Mouse (Mus musculus) kidney, postnatal 10 days (tissue): ENCODE data around the gene B830017H08Rik.
A peak's percentile ranks its signal among the peaks of the same experiment; 100 is the strongest.

Source experiments
- DNase-seq: peaks from one replicate; pipeline ENCODE4 v3.0.0; 2021; ENCODE audit warnings: mixed read lengths

B830017H08Rik gene

DNA sequence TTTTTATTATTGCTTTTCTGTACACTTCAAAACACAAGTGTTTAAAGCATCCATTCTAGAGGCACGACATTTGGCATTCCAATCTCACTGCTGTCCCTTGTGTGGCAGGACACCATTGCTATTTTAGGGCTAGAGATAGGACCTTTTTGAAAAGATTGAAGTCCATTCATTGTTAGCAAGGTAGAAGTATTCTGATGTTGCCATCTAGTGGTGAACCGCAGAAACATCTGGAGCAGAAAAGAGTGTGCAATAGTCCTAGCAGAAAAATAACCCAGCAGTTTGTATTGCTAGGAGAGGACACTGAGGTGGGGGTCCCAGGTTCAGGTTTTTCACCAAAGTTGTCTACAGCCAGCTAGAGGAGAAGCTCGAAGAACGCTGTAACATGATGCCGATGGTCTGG is 20.8 kb upstream of the B830017H08Rik start:
- DNase-seq, result peak; percentile 64

DNA sequence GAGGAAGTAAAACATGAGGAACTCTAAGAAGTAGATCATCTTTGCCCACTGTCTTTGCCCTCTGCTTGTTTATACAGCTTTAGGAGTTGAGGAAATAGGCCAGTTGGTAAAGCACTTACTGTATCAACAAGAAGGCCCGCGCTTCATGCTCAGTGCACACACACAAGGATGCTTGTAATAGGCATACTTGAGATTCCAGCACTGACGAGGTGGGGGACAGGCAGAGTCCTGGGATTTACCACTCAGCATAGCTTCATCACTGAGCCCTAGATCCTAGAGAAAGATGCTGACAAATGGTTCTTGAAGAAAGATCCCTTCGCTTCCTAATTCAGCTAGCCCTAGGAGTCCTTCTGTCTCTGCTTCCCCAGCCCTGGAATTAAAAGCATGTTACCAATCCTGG is 19.7 kb upstream of the B830017H08Rik start:
- no peak for DNase-seq

DNA sequence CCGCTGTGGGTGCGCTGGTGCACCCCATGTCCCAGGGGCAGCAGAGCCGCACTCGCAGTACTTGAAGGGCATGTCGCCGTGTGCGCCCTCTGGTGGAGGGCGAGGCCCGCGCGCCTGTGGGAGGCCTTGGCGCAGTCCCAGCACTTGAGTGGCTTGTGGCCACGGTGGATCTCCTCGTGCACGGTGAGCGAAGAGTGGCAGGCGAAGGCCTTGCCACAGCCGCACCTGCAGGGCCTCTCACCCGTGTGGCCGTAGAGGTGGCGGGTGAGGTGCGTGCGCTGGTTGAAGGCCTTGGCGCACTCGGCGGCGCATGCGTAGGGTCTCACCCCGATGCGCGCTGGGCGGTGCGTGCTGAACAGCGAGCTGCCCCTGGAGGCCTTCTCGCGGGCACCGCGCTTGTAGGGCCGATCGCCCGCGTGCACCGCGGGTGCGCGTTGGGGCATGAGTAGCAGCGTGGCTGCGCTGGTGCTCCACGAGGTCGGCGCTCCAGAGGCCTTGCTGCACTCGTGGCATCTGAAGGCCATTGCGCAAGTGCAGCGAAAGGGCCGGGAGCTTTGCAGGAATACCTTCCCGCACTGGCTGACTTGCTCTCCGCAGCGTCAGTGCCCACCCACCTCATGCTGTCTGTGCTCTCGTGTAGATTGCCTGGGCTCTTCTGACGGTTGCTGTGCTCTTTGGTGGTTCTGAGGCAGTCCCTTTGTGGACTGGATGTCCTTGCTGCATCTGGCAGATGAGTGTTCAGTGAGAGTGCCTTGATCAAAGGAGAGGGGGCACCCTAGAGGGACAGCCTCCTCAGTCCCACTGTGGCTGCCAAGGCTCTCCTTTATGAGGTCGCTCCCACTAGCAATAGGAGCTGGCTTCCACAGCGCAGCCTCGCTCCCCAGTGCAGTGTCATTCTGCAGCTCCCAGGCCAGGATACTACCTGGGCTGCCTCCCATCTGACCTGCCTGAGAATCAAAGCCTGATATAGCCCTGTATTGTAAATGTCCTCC is 17.2 kb upstream of the B830017H08Rik start:
- DNase-seq, result peak; percentile 77

- DNase-seq, result no peak
Measured at GRCm38 (mm10) chr16:17816528-17816927, 16.4 kb upstream of the B830017H08Rik start.

DNA sequence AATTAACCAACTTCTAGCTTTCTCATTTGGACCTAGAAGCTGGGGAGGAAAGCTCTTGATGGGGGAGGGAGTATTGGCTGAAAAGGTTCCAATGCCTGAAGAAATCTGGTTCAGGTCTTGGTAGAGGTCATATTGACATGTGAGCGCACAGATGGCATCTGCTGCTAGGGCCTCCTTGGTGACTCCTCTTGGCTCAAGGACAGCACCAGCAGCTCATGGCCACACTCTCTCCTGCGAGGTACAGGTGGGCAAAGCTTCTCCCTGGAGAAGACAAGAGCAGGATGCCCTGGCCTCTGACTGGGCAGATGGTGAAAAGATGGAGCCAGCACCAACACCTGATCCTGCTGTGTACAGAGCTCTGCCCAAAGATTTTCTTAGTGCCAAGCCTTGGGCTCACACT is 6.4 kb upstream of the B830017H08Rik start:
- no peak for DNase-seq

GRCm38 (mm10) chr16:17828229-17828628 is 4.7 kb upstream of the B830017H08Rik start:
- no peak for DNase-seq

DNA sequence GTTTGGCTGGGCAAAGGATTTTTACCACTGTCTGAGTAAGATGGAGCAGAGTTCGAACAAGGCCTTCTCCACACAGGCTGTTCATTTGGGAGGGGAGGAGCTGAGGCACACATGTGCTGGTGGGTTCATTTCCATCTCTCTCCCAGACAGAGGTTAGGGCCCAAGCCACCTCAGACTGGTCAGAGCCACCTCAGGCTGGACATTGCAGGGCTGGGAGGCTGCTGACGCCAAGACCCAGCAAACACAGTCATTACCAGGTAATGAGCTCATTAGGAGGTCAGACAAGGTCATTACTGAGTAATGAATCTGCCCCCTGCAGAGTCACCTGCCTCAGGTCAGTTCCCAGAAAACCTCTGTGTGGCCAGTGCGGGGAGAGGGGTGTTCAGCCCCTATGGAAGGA is 4.1 kb upstream of the B830017H08Rik start:
- peak; percentile 68 for DNase-seq

DNA sequence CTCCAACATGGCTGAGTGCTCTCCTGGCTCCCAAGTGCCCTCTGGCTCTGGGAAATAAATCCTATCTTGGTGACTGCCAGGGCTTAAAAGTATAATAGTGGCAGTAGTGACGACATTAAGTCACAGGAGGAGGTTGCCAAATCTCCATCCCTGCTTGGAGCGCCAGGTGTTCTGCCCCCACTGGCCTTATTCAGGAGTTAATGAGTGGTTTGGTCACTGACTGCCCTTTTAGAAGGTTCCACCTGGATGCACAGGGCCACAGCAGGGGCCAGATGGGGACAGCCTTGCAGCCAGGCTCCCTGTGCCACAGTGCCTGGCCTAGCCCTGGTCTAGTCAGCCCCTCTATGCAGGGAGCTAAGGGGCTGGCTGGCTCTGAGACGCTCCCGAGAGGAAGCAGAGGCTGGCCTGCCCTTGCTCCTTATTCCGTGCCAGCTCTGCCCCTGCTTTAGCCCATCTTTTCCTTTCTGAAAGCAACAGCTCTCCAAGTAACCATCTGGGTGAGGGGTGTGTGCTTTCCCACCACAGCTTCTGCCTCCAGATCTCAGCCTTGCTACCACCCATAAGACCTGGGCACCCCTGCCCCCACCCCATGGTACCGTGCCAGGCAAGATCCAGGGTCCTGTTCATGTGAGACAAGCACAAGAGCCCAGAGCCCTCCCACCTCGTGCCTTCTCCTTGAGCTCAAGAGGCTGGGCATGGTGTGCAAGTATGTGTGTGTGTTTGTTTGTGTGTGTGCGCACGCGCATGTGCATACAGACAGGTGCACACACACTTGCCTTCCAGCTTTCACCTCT is 2.3 kb upstream of the B830017H08Rik start:
- DNase-seq, result peak; percentile 48

- no peak for DNase-seq
Measured at GRCm38 (mm10) chr16:17831781-17832180, 1.1 kb upstream of the B830017H08Rik start.

DNA sequence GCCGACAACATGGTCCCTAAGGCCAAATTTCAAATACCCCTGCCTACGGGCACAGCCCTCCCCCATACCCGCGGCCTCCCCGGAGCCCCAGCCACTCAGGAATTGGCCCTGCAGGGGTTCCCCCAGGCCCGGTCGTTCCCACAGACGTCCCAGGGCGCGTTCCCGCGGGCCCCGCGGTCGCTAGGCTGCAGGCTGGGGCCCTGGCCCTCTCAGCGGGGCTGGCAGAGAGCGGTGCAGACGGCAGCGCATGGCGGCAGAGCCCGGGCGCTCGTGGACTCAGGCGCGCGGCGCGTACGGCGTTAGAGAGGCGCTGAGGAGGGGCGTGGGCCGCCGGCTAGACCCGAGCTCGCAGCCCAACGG is 380 bp downstream of the B830017H08Rik start:
- peak; percentile 40 for DNase-seq

- DNase-seq, result peak; percentile 49
Measured at GRCm38 (mm10) chr16:17833681-17834399, 919 bp downstream of the B830017H08Rik start.

- no peak for DNase-seq
Measured at GRCm38 (mm10) chr16:17834543-17834942, 1.6 kb downstream of the B830017H08Rik start.

GRCm38 (mm10) chr16:17835481-17835880 is 2.6 kb downstream of the B830017H08Rik start:
- DNase-seq, result peak; percentile 33

- peak; percentile 32 for DNase-seq
Measured at GRCm38 (mm10) chr16:17838051-17838450, 5.1 kb downstream of the B830017H08Rik start, which contains the start of gene Car15. Gene Car15 (minus strand): TSS chr16:17838364.

DNA sequence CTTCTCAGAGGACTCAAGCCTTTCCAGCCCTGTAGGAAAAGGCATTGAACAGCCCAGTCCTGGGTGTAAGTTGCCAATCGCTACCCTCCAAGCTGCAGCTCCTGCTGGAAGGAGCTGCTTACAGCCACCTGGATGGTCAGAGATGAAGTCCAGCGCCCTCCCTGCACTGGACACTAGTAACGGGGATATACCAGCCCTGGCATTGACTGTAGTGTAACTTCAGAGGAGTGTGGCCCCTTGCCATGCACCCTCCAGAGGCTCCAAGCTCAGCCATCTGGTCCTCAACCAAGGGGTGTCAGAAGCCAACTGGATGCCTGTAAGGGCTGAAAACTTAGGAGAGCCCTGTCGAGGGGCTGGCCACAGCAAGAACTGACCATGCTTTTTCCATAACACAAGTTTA is 7.1 kb downstream of the B830017H08Rik start:
- no peak for DNase-seq

DNA sequence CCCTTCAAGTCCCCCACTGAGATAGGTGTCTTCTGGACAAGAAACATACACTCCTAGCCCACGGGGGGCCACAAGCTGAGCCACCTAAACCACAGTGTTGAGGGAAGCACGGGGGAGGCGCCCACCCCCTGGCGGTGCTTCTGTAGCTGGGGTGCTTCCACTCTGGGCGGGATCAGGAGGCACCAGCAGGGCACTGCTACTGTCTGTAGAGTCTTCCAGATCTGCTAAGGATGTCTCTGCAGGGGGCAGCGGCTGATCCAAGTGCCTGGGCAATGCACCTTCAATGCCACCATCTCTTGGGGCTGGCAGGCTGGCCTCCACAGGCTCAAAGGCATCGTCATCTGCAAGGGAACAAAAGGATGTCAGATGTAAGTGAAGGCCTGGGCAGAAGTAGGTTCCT is 9.5 kb downstream of the B830017H08Rik start:
- no peak for DNase-seq

GRCm38 (mm10) chr16:17843701-17844365 is 10.9 kb downstream of the B830017H08Rik start:
- no peak for DNase-seq

DNA sequence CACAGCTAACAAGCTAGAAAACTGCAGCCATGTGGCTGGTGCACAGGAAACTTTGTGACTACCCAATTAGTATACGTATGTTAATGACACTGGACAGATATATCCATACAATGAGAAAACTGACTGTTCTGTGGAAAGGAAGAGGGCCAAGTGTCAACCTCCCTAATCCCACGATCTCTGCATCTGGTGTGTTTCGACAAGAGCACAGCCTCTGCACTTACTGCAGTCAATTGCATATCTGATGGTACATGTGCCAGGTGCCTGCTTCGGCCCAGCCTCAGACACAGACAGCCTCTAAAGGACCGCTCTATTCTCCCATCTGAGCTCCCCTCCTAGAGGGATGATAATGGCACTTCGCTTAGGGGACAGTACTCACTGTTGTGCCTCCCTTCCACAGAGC is 15.5 kb downstream of the B830017H08Rik start:
- no peak for DNase-seq

GRCm38 (mm10) chr16:17848928-17849327 is 16.0 kb downstream of the B830017H08Rik start:
- DNase-seq, result peak; percentile 67

DNA sequence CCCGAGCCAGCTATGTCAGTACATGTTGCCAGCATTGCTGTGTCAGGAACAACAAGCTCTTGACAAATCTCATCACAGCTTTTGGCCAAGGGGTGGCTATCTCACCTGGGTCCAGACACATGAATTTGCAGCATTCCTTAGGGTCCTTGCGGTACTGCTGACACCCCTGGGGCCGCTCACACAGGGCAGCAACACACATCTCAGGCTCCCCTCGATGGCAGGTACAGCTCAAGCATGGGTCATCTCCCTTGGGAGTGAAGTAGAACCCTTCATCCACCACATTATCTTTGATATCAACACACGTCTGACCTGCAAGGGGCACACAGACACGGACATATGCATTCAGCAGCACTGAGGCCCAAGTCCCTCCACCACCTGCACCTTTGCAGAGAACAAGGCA is 16.6 kb downstream of the B830017H08Rik start:
- no peak for DNase-seq

GRCm38 (mm10) chr16:17851331-17851730 is 18.4 kb downstream of the B830017H08Rik start:
- no peak for DNase-seq

GRCm38 (mm10) chr16:17851860-17852259 is 18.9 kb downstream of the B830017H08Rik start:
- DNase-seq, result no peak
